Mouse (Mus musculus) stomach, adult 2 months (tissue): ENCODE data around the gene 6430531B16Rik. TPM values are rescaled to one million over a fixed set of nuclear protein-coding genes. Genes with fewer than 3 reads are reported as not detected.

ENCODE experiments used
- polyA plus RNA-seq: library from polyadenylated mRNA; depleted of rRNA; stranded (reverse); fragments of >200 nt; gene quantifications from 2 replicates; pipeline ENCODE4 v1.2.3, GENCODE M21; 2012; rRNA removed

Gene 6430531B16Rik
- polyA plus RNA-seq, result 0.19 TPM in 1 of 2 replicates, not detected in the other

GRCm38 (mm10) chr7:139978278-139978892 is at the start of gene 6430531B16Rik:
6430531B16Rik (minus strand) TSS chr7:139978755.

GRCm38 (mm10) chr7:139992406-139992805 is 13.9 kb upstream of the 6430531B16Rik start, which contains the start of gene Adam8:
Adam8 (minus strand) TSS chr7:139992562.

GRCm38 (mm10) chr7:139943674-139944281 is 34.8 kb downstream of the 6430531B16Rik start, which contains the start of gene Utf1:
Utf1 (plus strand) TSS chr7:139943789.

Other genes starting within 250 kb of the 6430531B16Rik start
- 0.53 and 0.76 TPM in 2 replicates for gene Adgra1, start 144.6 kb downstream of the 6430531B16Rik start, polyA plus RNA-seq
- gene Kndc1, start 84.1 kb downstream of the 6430531B16Rik start, polyA plus RNA-seq, result 0.08 and 0.10 TPM in 2 replicates
- gene Utf1, start 35.0 kb downstream of the 6430531B16Rik start, polyA plus RNA-seq, result 0.13 TPM in 1 of 2 replicates, not detected in the other
- gene Adam8, start 13.8 kb upstream of the 6430531B16Rik start, polyA plus RNA-seq, result 3.8 and 6.5 TPM in 2 replicates
- gene Zfp511, start 57.6 kb upstream of the 6430531B16Rik start, polyA plus RNA-seq, result 26.5 and 83.0 TPM in 2 replicates
- 4.4 and 5.4 TPM in 2 replicates for gene Tubgcp2, start 57.9 kb upstream of the 6430531B16Rik start, polyA plus RNA-seq
- gene Msx3, start 70.3 kb upstream of the 6430531B16Rik start, polyA plus RNA-seq, result 0.02 and 0.23 TPM in 2 replicates
- 1.3 and 1.5 TPM in 2 replicates for gene Caly, start 103.8 kb upstream of the 6430531B16Rik start, polyA plus RNA-seq
- gene Prap1, start 114.6 kb upstream of the 6430531B16Rik start, polyA plus RNA-seq, result 2.4 and 4.5 TPM in 2 replicates
- gene Fuom, start 123.7 kb upstream of the 6430531B16Rik start, polyA plus RNA-seq, result 27.3 and 41.5 TPM in 2 replicates
- gene Paox, start 137.0 kb upstream of the 6430531B16Rik start, polyA plus RNA-seq, result 9.9 and 10.1 TPM in 2 replicates
- 30.1 and 31.6 TPM in 2 replicates for gene Echs1, start 137.7 kb upstream of the 6430531B16Rik start, polyA plus RNA-seq
- 7.8 and 13.6 TPM in 2 replicates for gene Mtg1, start 158.8 kb upstream of the 6430531B16Rik start, polyA plus RNA-seq
- 0.20 and 1.9 TPM in 2 replicates for gene Sprn, start 176.1 kb upstream of the 6430531B16Rik start, polyA plus RNA-seq
- gene Olfr522, start 186.0 kb upstream of the 6430531B16Rik start, polyA plus RNA-seq, result not detected in 2 replicates
- not detected in 2 replicates for gene Olfr523, start 194.5 kb upstream of the 6430531B16Rik start, polyA plus RNA-seq
- gene Olfr524, start 227.2 kb upstream of the 6430531B16Rik start, polyA plus RNA-seq, result not detected in 2 replicates
- gene Cd163l1, start 239.5 kb upstream of the 6430531B16Rik start, polyA plus RNA-seq, result 0.13 and 0.28 TPM in 2 replicates